Comparison of ENCODE assay signal across 8 mouse cellular contexts in the genomic region with DNA sequence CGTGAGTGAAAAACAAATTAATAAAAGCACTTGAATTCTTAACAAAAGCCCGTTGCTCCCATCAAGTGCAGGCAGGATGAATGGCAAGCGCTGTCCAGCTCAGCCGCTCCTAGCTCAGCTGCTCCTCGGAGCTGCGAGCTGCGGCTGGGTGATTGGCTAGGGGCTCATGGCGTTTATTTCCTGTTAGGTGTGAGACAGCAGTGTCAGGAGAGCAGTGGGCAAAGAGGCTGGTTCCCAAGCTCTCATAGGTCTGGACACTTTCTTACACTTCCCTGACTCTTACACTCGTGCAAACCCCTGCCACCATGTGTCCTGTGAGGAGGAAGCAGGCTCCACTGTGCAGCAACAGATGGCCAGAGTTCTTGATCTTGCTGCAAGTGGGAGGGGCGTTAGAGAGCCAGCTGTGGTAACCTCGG. TPM values are rescaled to one million over a fixed set of nuclear protein-coding genes. Genes with fewer than 3 reads are reported as not detected.
A peak's percentile ranks its signal among the peaks of the same experiment; 100 is the strongest.
DNase-seq lines count a peak whose midpoint lies in the region; ATAC-seq lines count a peak whose summit lies in the region.

No protein-coding gene starts in this region.

- WGBS in kidney, embryonic 15.5 days = under 1% methylated on average over 11 of the region's 11 CpGs
- under 1% methylated on average over 11 of the region's 11 CpGs for WGBS in embryonic facial prominence, embryonic 12.5 days
- WGBS in hindbrain, embryonic 16.5 days = 2% methylated on average over 11 of the region's 11 CpGs

- H3K4me2 ChIP-seq in kidney, embryonic 15.5 days = peak overlapping the region; percentile 56
- H3K4me2 ChIP-seq in embryonic facial prominence, embryonic 12.5 days (replicated peaks) = peak overlapping the region; percentile 36
- peak overlapping the region; percentile 60 for H3K4me2 ChIP-seq in hindbrain, embryonic 16.5 days (ENCODE audit: low read length)

- H3K27me3 ChIP-seq in kidney, embryonic 15.5 days = 0 out of 2 replicates have a peak, but pooled peaks cover 8% of the 10 kb centered on the region
- no peaks in the 10 kb centered on the region for H3K27me3 ChIP-seq in embryonic facial prominence, embryonic 12.5 days
- no peaks in the 10 kb centered on the region for H3K27me3 ChIP-seq in hindbrain, embryonic 16.5 days (replicated peaks; ENCODE audit: control insufficient read depth, insufficient read depth, low read length)

- H3K4me3 ChIP-seq in kidney, embryonic 15.5 days (replicated peaks) = peak overlapping the region; percentile 19; the same call in 1 of the 2 replicates
- H3K4me3 ChIP-seq in embryonic facial prominence, embryonic 12.5 days = no peak overlapping the region
- H3K4me3 ChIP-seq in hindbrain, embryonic 16.5 days (ENCODE audit: low read length) = peak overlapping the region; percentile 31

- no peaks in the 10 kb centered on the region for H3K9me3 ChIP-seq in kidney, embryonic 15.5 days (replicated peaks)
- no peaks in the 10 kb centered on the region for H3K9me3 ChIP-seq in embryonic facial prominence, embryonic 12.5 days
- H3K9me3 ChIP-seq in hindbrain, embryonic 16.5 days (ENCODE audit: control insufficient read depth, low read length) = no peaks in the 10 kb centered on the region

- ATAC-seq in kidney, embryonic 15.5 days (replicated peaks; ENCODE audit: low FRiP score) = peak; percentile 64
- 0 out of 2 replicates have a peak, but pooled peaks have one; percentile 6 for ATAC-seq in embryonic facial prominence, embryonic 12.5 days (ENCODE audit: insufficient number of reproducible peaks, insufficient read depth, low FRiP score, low TSS enrichment)
- ATAC-seq in hindbrain, embryonic 16.5 days = peak; percentile 85
- ATAC-seq in megakaryocyte, adult 5-6 weeks (ENCODE audit: poor library complexity, severe bottlenecking) = peak; percentile 80

- H3K4me1 ChIP-seq in kidney, embryonic 15.5 days = 0 out of 2 replicates have a peak, but pooled peaks cover 6% of the 10 kb centered on the region
- H3K4me1 ChIP-seq in embryonic facial prominence, embryonic 12.5 days = no peaks in the 10 kb centered on the region
- no peaks in the 10 kb centered on the region; the same call in 1 of the 2 replicates for H3K4me1 ChIP-seq in hindbrain, embryonic 16.5 days (ENCODE audit: control insufficient read depth, insufficient read depth, low read depth, low read length)

- DNase-seq in kidney, adult 11 months = no peak
- peak; percentile 3 for DNase-seq in thymus, postnatal 25 days
- DNase-seq in layer of hippocampus, postnatal 25 days (ENCODE audit: extremely low spot score in 1 of 2, low spot score in 1 of 2) = no peak
- no peak for DNase-seq in cerebellum, adult 8-10 months

- no peak overlapping the region for H3K9ac ChIP-seq in kidney, embryonic 15.5 days
- H3K9ac ChIP-seq in embryonic facial prominence, embryonic 12.5 days = no peak overlapping the region
- 0 out of 2 replicates have a peak overlapping the region, but pooled peaks have one; percentile 24 for H3K9ac ChIP-seq in hindbrain, embryonic 16.5 days (ENCODE audit: low read depth, low read length)

- H3K36me3 ChIP-seq in kidney, embryonic 15.5 days = no peaks in the 10 kb centered on the region
- no peaks in the 10 kb centered on the region for H3K36me3 ChIP-seq in embryonic facial prominence, embryonic 12.5 days
- no peaks in the 10 kb centered on the region for H3K36me3 ChIP-seq in hindbrain, embryonic 16.5 days (ENCODE audit: control insufficient read depth, insufficient read depth, low read length)

- H3K27ac ChIP-seq in kidney, embryonic 15.5 days = no peak overlapping the region
- H3K27ac ChIP-seq in embryonic facial prominence, embryonic 12.5 days = no peak overlapping the region
- no peak overlapping the region for H3K27ac ChIP-seq in hindbrain, embryonic 16.5 days (ENCODE audit: low read depth, low read length)

RNA-seq across cellular contexts. Expression of a gene that starts 53.5 kb away (rescaled TPM):
- polyA plus RNA-seq in kidney, embryonic 15.5 days (2015; fragmentation: Nextera tagmentation; extraction: Ambion mirVana) = 0.05 TPM in 1 of 2 replicates, not detected in the other
- not detected in 2 replicates for polyA plus RNA-seq in embryonic facial prominence, embryonic 12.5 days (2016; fragmentation: Nextera tagmentation; extraction: Ambion mirVana)
- polyA plus RNA-seq in hindbrain, embryonic 16.5 days (2015; fragmentation: Nextera tagmentation; extraction: Ambion mirVana) = 0.09 and 0.11 TPM in 2 replicates
- 0.27 and 0.43 TPM in 2 replicates for total RNA-seq in megakaryocyte, adult 5-6 weeks (2015)
- total RNA-seq in megakaryocyte, adult 5-6 weeks (2017) = 0.28 and 2.3 TPM in 2 replicates
- under 1 TPM; 0.16 to 0.20 TPM for total RNA-seq in layer of hippocampus, postnatal 25 days (2021)

RNA-seq across cellular contexts. Expression of a gene that starts 55.3 kb away (rescaled TPM):
- polyA plus RNA-seq in kidney, embryonic 15.5 days (2015; fragmentation: Nextera tagmentation; extraction: Ambion mirVana) = 14.8 and 15.3 TPM in 2 replicates
- 10.5 and 12.4 TPM in 2 replicates for polyA plus RNA-seq in embryonic facial prominence, embryonic 12.5 days (2016; fragmentation: Nextera tagmentation; extraction: Ambion mirVana)
- polyA plus RNA-seq in hindbrain, embryonic 16.5 days (2015; fragmentation: Nextera tagmentation; extraction: Ambion mirVana) = 13.3 and 19.9 TPM in 2 replicates
- 33.2 and 48.0 TPM in 2 replicates for total RNA-seq in megakaryocyte, adult 5-6 weeks (2015)
- 4.9 and 6.3 TPM in 2 replicates for total RNA-seq in megakaryocyte, adult 5-6 weeks (2017)
- 10 to 100 TPM; 21.1 to 22.2 TPM for total RNA-seq in layer of hippocampus, postnatal 25 days (2021)

Comparison
In these comparisons a context has a peak if more than half of its experiments do, and no peak if none do; other contexts are left out.
1. ATAC-seq: peak in every context shown above with its lines; median percentile 85 in hindbrain, embryonic 16.5 days; 80 in megakaryocyte, adult 5-6 weeks; 64 in kidney, embryonic 15.5 days; 6 in embryonic facial prominence, embryonic 12.5 days.